Mouse (Mus musculus): Measurements from ENCODE around the gene Cpne8. TPM values are rescaled to one million over a fixed set of nuclear protein-coding genes. Genes with fewer than 3 reads are reported as not detected.

The Cpne8 gene
- polyA plus RNA-seq, 1 experiment, result 0.15 TPM

DNA sequence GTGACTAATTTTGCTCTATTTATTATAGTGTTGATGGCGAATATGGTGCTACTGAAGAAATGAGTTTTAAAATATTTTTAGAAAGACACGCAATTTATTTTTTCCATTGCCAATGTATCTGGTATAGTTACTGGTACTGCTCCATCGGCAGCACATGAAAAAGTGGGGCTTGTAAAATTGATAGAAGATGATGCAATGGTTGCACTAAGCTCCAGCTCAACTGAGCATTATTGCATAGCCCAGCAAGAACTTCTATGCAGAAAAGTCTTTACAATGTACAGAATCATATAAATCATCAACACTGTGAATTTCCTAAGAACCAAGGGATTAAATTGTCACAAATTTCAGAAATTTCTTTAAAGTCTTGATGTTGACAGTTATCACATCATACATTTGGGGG, 101.8 kb downstream of the Cpne8 start:
- Histone ChIP-seq H3K36me3 (replicated peaks; ENCODE audit: low read length) (no peaks in the 10 kb centered on the region), H3K4me3 (replicated peaks) (no peak overlapping the region), H3K4me1 (no peaks in the 10 kb centered on the region), H3K27me3 (replicated peaks) (no peaks in the 10 kb centered on the region), H3K9me3 (peaks cover 5% of the 10 kb centered on the region; the same call in 1 of the 2 replicates)
- no peak for TF ChIP-seq GATA1 (IDR thresholded peaks at IDR 0.05; ENCODE audit: borderline replicate concordance, low read length)
- no peak for TF ChIP-seq FLI1 (IDR thresholded peaks at IDR 0.05; ENCODE audit: low read length)

- Histone ChIP-seq H3K36me3 (replicated peaks; ENCODE audit: low read length) (no peaks in the 10 kb centered on the region), H3K4me3 (replicated peaks) (no peak overlapping the region), H3K4me1 (no peaks in the 10 kb centered on the region)
Observed at GRCm38 (mm10) chr15:90569246-90569645, 110.0 kb downstream of the Cpne8 start.

GRCm38 (mm10) chr15:90568050-90568449, 111.2 kb downstream of the Cpne8 start:
- TF ChIP-seq GATA1 (IDR thresholded peaks at IDR 0.05; ENCODE audit: borderline replicate concordance, low read length) (no peak), FLI1 (IDR thresholded peaks at IDR 0.05; ENCODE audit: low read length) (no peak)
- H3K36me3 ChIP-seq (replicated peaks; ENCODE audit: low read length), result no peaks in the 10 kb centered on the region
- no peaks in the 10 kb centered on the region; the same call in 1 of the 2 replicates for H3K9me3 ChIP-seq
- no peaks in the 10 kb centered on the region for H3K4me1 ChIP-seq
- H3K27me3 ChIP-seq (replicated peaks), result no peaks in the 10 kb centered on the region
- H3K4me3 ChIP-seq (replicated peaks), result no peak overlapping the region

More at GRCm38 (mm10) chr15:90569246-90569645, 110.0 kb downstream of the Cpne8 start:
- TF ChIP-seq GATA1 (IDR thresholded peaks at IDR 0.05; ENCODE audit: borderline replicate concordance, low read length), result no peak
- no peak for TF ChIP-seq FLI1 (IDR thresholded peaks at IDR 0.05; ENCODE audit: low read length)
- Histone ChIP-seq H3K9me3 (no peaks in the 10 kb centered on the region; the same call in 1 of the 2 replicates), H3K27me3 (replicated peaks) (no peaks in the 10 kb centered on the region)

GRCm38 (mm10) chr15:90563996-90564395, 115.2 kb downstream of the Cpne8 start:
- no peaks in the 10 kb centered on the region for H3K4me1 ChIP-seq
- H3K9me3 ChIP-seq, result peaks cover 10% of the 10 kb centered on the region; the same call in 1 of the 2 replicates
- TF ChIP-seq FLI1 (IDR thresholded peaks at IDR 0.05; ENCODE audit: low read length) (no peak), GATA1 (IDR thresholded peaks at IDR 0.05; ENCODE audit: borderline replicate concordance, low read length) (no peak)
- H3K36me3 ChIP-seq (replicated peaks; ENCODE audit: low read length), result no peaks in the 10 kb centered on the region
- H3K27me3 ChIP-seq (replicated peaks), result no peaks in the 10 kb centered on the region
- no peak overlapping the region for H3K4me3 ChIP-seq (replicated peaks)

GRCm38 (mm10) chr15:90561613-90562012, 117.6 kb downstream of the Cpne8 start:
- Histone ChIP-seq H3K36me3 (replicated peaks; ENCODE audit: low read length) (no peaks in the 10 kb centered on the region), H3K4me1 (no peaks in the 10 kb centered on the region), H3K9me3 (peaks cover 10% of the 10 kb centered on the region; the same call in 1 of the 2 replicates), H3K27me3 (replicated peaks) (no peaks in the 10 kb centered on the region), H3K4me3 (replicated peaks) (no peak overlapping the region)
- TF ChIP-seq GATA1 (IDR thresholded peaks at IDR 0.05; ENCODE audit: borderline replicate concordance, low read length) (no peak), FLI1 (IDR thresholded peaks at IDR 0.05; ENCODE audit: low read length) (no peak)

- Histone ChIP-seq H3K4me3 (replicated peaks) (no peak overlapping the region), H3K4me1 (no peaks in the 10 kb centered on the region), H3K9me3 (no peaks in the 10 kb centered on the region), H3K27me3 (replicated peaks) (no peaks in the 10 kb centered on the region), H3K36me3 (replicated peaks; ENCODE audit: low read length) (no peaks in the 10 kb centered on the region)
- no peak for TF ChIP-seq GATA1 (IDR thresholded peaks at IDR 0.05; ENCODE audit: borderline replicate concordance, low read length)
- TF ChIP-seq FLI1 (IDR thresholded peaks at IDR 0.05; ENCODE audit: low read length), result no peak
Observed at GRCm38 (mm10) chr15:90548589-90548988, 130.6 kb downstream of the Cpne8 start.

DNA sequence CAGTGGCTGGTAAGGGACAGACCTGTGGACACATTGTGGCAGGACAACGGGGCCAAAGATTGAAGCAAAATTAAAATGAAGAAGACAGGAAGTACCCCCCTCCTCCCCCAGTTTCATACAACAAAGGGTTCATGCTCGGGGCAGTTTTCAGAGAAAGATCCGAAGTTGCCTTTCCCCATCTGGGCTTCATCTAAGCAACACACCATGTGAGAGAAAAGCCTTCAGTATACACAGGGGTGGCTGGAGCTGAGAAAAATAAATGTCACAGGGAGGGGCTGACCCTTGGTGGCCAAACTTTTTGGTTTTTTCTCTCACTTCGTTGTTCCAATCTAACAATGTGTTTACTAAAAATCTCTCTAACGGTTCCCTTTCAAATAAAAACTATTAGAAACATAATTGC, 135.8 kb downstream of the Cpne8 start:
- Histone ChIP-seq H3K4me1 (no peaks in the 10 kb centered on the region), H3K9me3 (peaks cover 11% of the 10 kb centered on the region; the same call in 1 of the 2 replicates), H3K36me3 (replicated peaks; ENCODE audit: low read length) (no peaks in the 10 kb centered on the region), H3K4me3 (replicated peaks) (no peak overlapping the region), H3K27me3 (replicated peaks) (no peaks in the 10 kb centered on the region)
- no peak for TF ChIP-seq GATA1 (IDR thresholded peaks at IDR 0.05; ENCODE audit: borderline replicate concordance, low read length)
- TF ChIP-seq FLI1 (IDR thresholded peaks at IDR 0.05; ENCODE audit: low read length), result no peak

DNA sequence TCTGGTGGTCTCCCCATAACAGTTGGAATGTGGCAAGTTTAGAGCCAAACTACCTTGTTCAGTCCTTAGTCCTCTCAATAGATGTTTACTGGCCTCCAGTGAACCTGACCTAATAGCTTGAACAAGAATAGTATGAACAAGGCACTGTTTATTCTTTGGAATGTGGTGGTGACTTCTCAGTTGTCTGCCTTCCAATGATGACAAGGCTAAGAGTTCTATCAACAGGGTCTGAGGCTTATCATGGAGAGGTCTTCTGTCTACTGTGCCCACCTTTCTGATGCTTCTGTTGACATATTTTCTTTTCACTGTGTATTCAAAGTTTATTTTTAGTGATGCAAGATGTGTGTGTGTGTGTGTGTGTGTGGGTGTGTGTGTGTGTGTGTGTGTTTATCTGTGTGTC, 137.1 kb downstream of the Cpne8 start:
- H3K27me3 ChIP-seq (replicated peaks), result no peaks in the 10 kb centered on the region
- H3K9me3 ChIP-seq, result peaks cover 11% of the 10 kb centered on the region; the same call in 1 of the 2 replicates
- TF ChIP-seq GATA1 (IDR thresholded peaks at IDR 0.05; ENCODE audit: borderline replicate concordance, low read length) (no peak), FLI1 (IDR thresholded peaks at IDR 0.05; ENCODE audit: low read length) (no peak)
- no peak overlapping the region for H3K4me3 ChIP-seq (replicated peaks)
- H3K36me3 ChIP-seq (replicated peaks; ENCODE audit: low read length), result no peaks in the 10 kb centered on the region
- H3K4me1 ChIP-seq, result no peaks in the 10 kb centered on the region

DNA sequence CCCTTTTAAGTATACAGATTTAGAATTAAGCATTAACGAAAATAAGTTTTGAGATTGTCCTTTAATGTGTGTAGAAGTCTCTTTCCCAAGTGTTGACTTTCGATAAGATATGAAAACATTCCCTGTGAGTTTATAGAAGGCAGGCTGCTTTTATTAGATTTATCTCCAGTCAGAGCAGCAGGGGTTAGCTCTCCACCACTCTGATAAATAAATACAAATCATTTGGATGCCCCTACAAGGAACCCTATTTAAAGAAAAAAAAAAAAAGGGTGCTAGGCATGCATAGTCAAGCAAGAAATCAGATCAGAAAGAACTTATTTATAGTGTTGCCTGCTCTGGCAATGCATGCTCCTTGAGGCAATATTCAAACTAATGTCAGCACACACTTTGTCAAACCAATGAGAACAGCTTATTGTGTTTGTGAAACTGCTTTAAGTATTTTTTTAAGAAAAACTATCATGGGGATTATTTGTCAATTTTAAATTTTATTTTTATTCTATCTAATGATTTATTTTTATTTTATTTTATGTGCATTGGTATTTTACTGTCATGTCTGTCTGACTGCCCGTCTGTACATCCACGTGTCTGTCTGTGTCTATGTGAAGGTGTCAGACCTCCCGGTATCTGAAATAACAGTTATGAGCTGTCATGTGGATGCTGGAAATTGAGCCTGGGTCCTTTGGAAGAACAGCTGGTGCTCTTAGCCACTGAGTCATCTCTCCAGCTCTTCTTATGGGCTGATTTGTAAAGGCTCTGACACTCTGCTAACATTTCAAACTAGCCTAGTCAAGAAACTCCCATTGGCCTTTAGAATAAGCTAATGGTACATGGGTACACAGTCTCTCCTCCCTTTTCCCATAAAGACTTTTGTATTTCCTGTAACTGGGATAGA, 142.7 kb downstream of the Cpne8 start:
- Histone ChIP-seq H3K4me1 (no peaks in the 10 kb centered on the region), H3K4me3 (replicated peaks) (no peak overlapping the region), H3K9me3 (peaks cover 12% of the 10 kb centered on the region; the same call in 1 of the 2 replicates), H3K36me3 (replicated peaks; ENCODE audit: low read length) (no peaks in the 10 kb centered on the region), H3K27me3 (replicated peaks) (no peaks in the 10 kb centered on the region)
- TF ChIP-seq GATA1 (IDR thresholded peaks at IDR 0.05; ENCODE audit: borderline replicate concordance, low read length) (no peak), FLI1 (IDR thresholded peaks at IDR 0.05; ENCODE audit: low read length) (no peak)

DNA sequence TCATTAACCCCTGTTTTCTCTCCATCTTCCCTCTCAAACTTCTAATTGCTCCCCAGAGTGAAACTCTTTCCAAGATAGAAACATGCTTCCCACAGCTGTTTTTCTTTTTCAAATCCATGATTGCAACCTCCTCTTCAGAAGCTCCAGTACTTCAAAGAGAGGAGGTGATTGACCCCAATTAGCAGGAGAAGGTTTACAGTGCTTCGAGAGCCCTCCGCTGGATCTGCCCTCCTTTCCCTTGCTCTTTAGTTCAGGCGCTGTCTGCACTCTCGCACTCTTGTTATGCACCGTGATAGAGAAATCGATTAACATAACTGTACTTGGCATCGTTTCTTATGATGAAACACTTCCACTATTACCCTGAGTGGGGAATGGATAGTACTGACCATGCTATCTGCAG, 143.5 kb downstream of the Cpne8 start:
- H3K4me1 ChIP-seq, result no peaks in the 10 kb centered on the region
- TF ChIP-seq GATA1 (IDR thresholded peaks at IDR 0.05; ENCODE audit: borderline replicate concordance, low read length) (no peak), FLI1 (IDR thresholded peaks at IDR 0.05; ENCODE audit: low read length) (no peak)
- peaks cover 12% of the 10 kb centered on the region; the same call in 1 of the 2 replicates for H3K9me3 ChIP-seq
- H3K27me3 ChIP-seq (replicated peaks), result no peaks in the 10 kb centered on the region
- no peaks in the 10 kb centered on the region for H3K36me3 ChIP-seq (replicated peaks; ENCODE audit: low read length)
- H3K4me3 ChIP-seq (replicated peaks), result no peak overlapping the region
